Mouse (Mus musculus) limb, embryonic 12.5 days (tissue): ENCODE measurements around the gene Tssk6. TPM values are rescaled to one million over a fixed set of nuclear protein-coding genes. Genes with fewer than 3 reads are reported as not detected.

Experiments used
- ATAC-seq: fragments of 200-750 bp; cut with Nextera tagmentation; 2 replicates; pipeline ENCODE4 v1.8.0; 2017; ENCODE audit warnings: low read depth, moderate TSS enrichment; ENCODE audit not compliant: insufficient number of reproducible peaks, insufficient read depth, low FRiP score, low TSS enrichment
- H3K27ac ChIP-seq: fragments of 300-500 bp; sonication (generic); 2 replicates; pipeline ENCODE4 v1.5.1; 2016; ENCODE audit warnings: mild to moderate bottlenecking, moderate library complexity
- H3K27me3 ChIP-seq: fragments of 300-500 bp; sonication (generic); 2 replicates; pipeline ENCODE4 v1.6.1; 2016; ENCODE audit warnings: mild to moderate bottlenecking, moderate library complexity
- H3K36me3 ChIP-seq: fragments of 300-500 bp; sonication (generic); 2 replicates; pipeline ENCODE4 v1.6.1; 2016; ENCODE audit warnings: mild to moderate bottlenecking, moderate library complexity
- H3K4me1 ChIP-seq: fragments of 300-500 bp; sonication (generic); replicated peaks from 2 replicates; pipeline ENCODE4 v1.6.1; 2016
- H3K4me2 ChIP-seq: fragments of 300-500 bp; sonication (generic); 2 replicates; pipeline ENCODE4 v1.6.1; 2016; ENCODE audit warnings: mild to moderate bottlenecking, moderate library complexity
- H3K4me3 ChIP-seq: fragments of 300-500 bp; sonication (generic); replicated peaks from 2 replicates; pipeline ENCODE4 v1.5.1; 2016; ENCODE audit warnings: mild to moderate bottlenecking
- H3K9ac ChIP-seq: fragments of 300-500 bp; sonication (generic); replicated peaks from 2 replicates; pipeline ENCODE4 v1.6.1; 2016; ENCODE audit warnings: mild to moderate bottlenecking, moderate library complexity
- H3K9me3 ChIP-seq: fragments of 300-500 bp; sonication (generic); 2 replicates; pipeline ENCODE4 v1.6.1; 2016; ENCODE audit warnings: mild to moderate bottlenecking, moderate library complexity
- WGBS: fragments of 180-500 bp; shearing (Covaris S2); methylation state at CpG from one replicate; pipeline ENCODE4 v1.1.7; 2016; 5-methylcytosine and 5-hydroxymethylcytosine counted together
- polyA plus RNA-seq: library from polyadenylated mRNA; unstranded; fragments of >200 nt; fragmentation: Nextera tagmentation; extraction: Ambion mirVana; gene quantifications from 2 replicates; pipeline ENCODE4 v1.2.1, GENCODE M21; 2016

Gene Tssk6
- polyA plus RNA-seq = 6.2 and 7.3 TPM in 2 replicates

- H3K4me2 ChIP-seq = peak within 1 kb of the TSS; percentile 96
- H3K9me3 ChIP-seq = no peaks in the 10 kb centered on the region
- ATAC-seq = peak; percentile 9; the same call in 1 of the 2 replicates
- peak within 1 kb of the TSS; percentile 68 for H3K4me3 ChIP-seq
- 5% methylated on average over 89 of the region's 89 CpGs for WGBS
- peaks cover 33% of the 10 kb centered on the region for H3K4me1 ChIP-seq
- H3K9ac ChIP-seq = peak within 1 kb of the TSS; percentile 78
- H3K27me3 ChIP-seq = no peaks in the 10 kb centered on the region
- H3K27ac ChIP-seq = peak within 1 kb of the TSS; percentile 94
- peaks cover 31% of the 10 kb centered on the region for H3K36me3 ChIP-seq
These were observed at the start of gene Tssk6, which contains the start of the genes Ndufa13 and Yjefn3 for GRCm38 (mm10) chr8:69902163-69903062. Gene Tssk6, plus strand, starts transcription at chr8:69902184. Gene Ndufa13, minus strand, starts transcription at chr8:69902558. Gene Yjefn3, minus strand, starts transcription at chr8:69902712.

- no peak overlapping the region for H3K4me2 ChIP-seq
- no peak overlapping the region for H3K27ac ChIP-seq
- no peak overlapping the region for H3K4me3 ChIP-seq
- peaks cover 4% of the 10 kb centered on the region; the same call in 1 of the 2 replicates for H3K9me3 ChIP-seq
- ATAC-seq = no peak
- 92% methylated on average over 10 of the region's 10 CpGs for WGBS
- no peaks in the 10 kb centered on the region for H3K36me3 ChIP-seq
- H3K27me3 ChIP-seq = no peaks in the 10 kb centered on the region
- no peaks in the 10 kb centered on the region for H3K4me1 ChIP-seq
- H3K9ac ChIP-seq = no peak overlapping the region
These were observed 48.1 kb upstream of the Tssk6 start for GRCm38 (mm10) chr8:69853869-69854268.

- no peaks in the 10 kb centered on the region for H3K4me1 ChIP-seq
- ATAC-seq = no peak
- H3K4me3 ChIP-seq = no peak overlapping the region
- H3K27me3 ChIP-seq = no peaks in the 10 kb centered on the region
- WGBS = 63% methylated on average over 4 of the region's 4 CpGs
- no peak overlapping the region for H3K27ac ChIP-seq
- no peaks in the 10 kb centered on the region for H3K9me3 ChIP-seq
- H3K36me3 ChIP-seq = 0 out of 2 replicates have a peak, but pooled peaks cover 8% of the 10 kb centered on the region
- no peak overlapping the region for H3K4me2 ChIP-seq
- H3K9ac ChIP-seq = 0 out of 2 replicates have a peak overlapping the region, but pooled peaks have one; percentile 18
These were observed 41.2 kb upstream of the Tssk6 start for GRCm38 (mm10) chr8:69860807-69861206.

- Histone ChIP-seq H3K4me1 (no peaks in the 10 kb centered on the region), H3K4me2 (no peak overlapping the region), H3K27me3 (no peaks in the 10 kb centered on the region), H3K36me3 (0 out of 2 replicates have a peak, but pooled peaks cover 8% of the 10 kb centered on the region), H3K27ac (no peak overlapping the region), H3K4me3 (no peak overlapping the region), H3K9ac (0 out of 2 replicates have a peak overlapping the region, but pooled peaks have one; percentile 18), H3K9me3 (no peaks in the 10 kb centered on the region)
- no peak for ATAC-seq
- WGBS = 67% methylated on average over 2 of the region's 2 CpGs
These were observed 40.7 kb upstream of the Tssk6 start for GRCm38 (mm10) chr8:69861251-69861650.

GRCm38 (mm10) chr8:69863387-69864020 is 38.5 kb upstream of the Tssk6 start:
- H3K9ac ChIP-seq = no peak overlapping the region
- no peaks in the 10 kb centered on the region for H3K9me3 ChIP-seq
- 0 out of 2 replicates have a peak, but pooled peaks cover 8% of the 10 kb centered on the region for H3K36me3 ChIP-seq
- no peaks in the 10 kb centered on the region for H3K27me3 ChIP-seq
- H3K4me2 ChIP-seq = no peak overlapping the region
- ATAC-seq = no peak
- H3K4me1 ChIP-seq = no peaks in the 10 kb centered on the region
- H3K4me3 ChIP-seq = no peak overlapping the region
- no peak overlapping the region for H3K27ac ChIP-seq
- WGBS = 87% methylated on average over 5 of the region's 5 CpGs

GRCm38 (mm10) chr8:69864180-69864579 is 37.8 kb upstream of the Tssk6 start:
- Histone ChIP-seq H3K27me3 (no peaks in the 10 kb centered on the region), H3K4me1 (no peaks in the 10 kb centered on the region), H3K36me3 (0 out of 2 replicates have a peak, but pooled peaks cover 8% of the 10 kb centered on the region), H3K4me2 (no peak overlapping the region), H3K9me3 (no peaks in the 10 kb centered on the region), H3K4me3 (no peak overlapping the region), H3K27ac (no peak overlapping the region), H3K9ac (no peak overlapping the region)
- WGBS = 73% methylated on average over 5 of the region's 5 CpGs
- ATAC-seq = no peak

- Histone ChIP-seq H3K9me3 (no peaks in the 10 kb centered on the region), H3K4me3 (no peak overlapping the region), H3K27me3 (no peaks in the 10 kb centered on the region; the same call in 1 of the 2 replicates), H3K4me1 (no peaks in the 10 kb centered on the region), H3K36me3 (0 out of 2 replicates have a peak, but pooled peaks cover 5% of the 10 kb centered on the region), H3K9ac (no peak overlapping the region), H3K27ac (no peak overlapping the region), H3K4me2 (no peak overlapping the region)
- WGBS = 72% methylated on average over 5 of the region's 5 CpGs
- ATAC-seq = no peak
These were observed 34.2 kb upstream of the Tssk6 start for GRCm38 (mm10) chr8:69867696-69868326.

GRCm38 (mm10) chr8:69870003-69870765 is 31.8 kb upstream of the Tssk6 start:
- WGBS = 84% methylated on average over 11 of the region's 11 CpGs
- no peak overlapping the region for H3K4me3 ChIP-seq
- H3K4me2 ChIP-seq = no peak overlapping the region
- H3K9me3 ChIP-seq = no peaks in the 10 kb centered on the region
- ATAC-seq = no peak
- H3K9ac ChIP-seq = no peak overlapping the region
- no peaks in the 10 kb centered on the region for H3K4me1 ChIP-seq
- H3K27me3 ChIP-seq = no peaks in the 10 kb centered on the region; the same call in none of the 2 replicates
- H3K27ac ChIP-seq = no peak overlapping the region
- no peaks in the 10 kb centered on the region for H3K36me3 ChIP-seq

GRCm38 (mm10) chr8:69870907-69871306 is 31.1 kb upstream of the Tssk6 start:
- no peak overlapping the region for H3K4me2 ChIP-seq
- no peaks in the 10 kb centered on the region for H3K4me1 ChIP-seq
- 82% methylated on average over 6 of the region's 6 CpGs for WGBS

GRCm38 (mm10) chr8:69874155-69874554 is 27.8 kb upstream of the Tssk6 start:
- Histone ChIP-seq H3K4me2 (no peak overlapping the region), H3K27ac (no peak overlapping the region), H3K4me3 (no peak overlapping the region), H3K27me3 (peaks cover 34% of the 10 kb centered on the region), H3K36me3 (no peaks in the 10 kb centered on the region), H3K4me1 (no peaks in the 10 kb centered on the region), H3K9ac (no peak overlapping the region), H3K9me3 (no peaks in the 10 kb centered on the region)
- WGBS = 12% methylated on average over 9 of the region's 9 CpGs
- ATAC-seq = no peak

More at GRCm38 (mm10) chr8:69870907-69871306, 31.1 kb upstream of the Tssk6 start:
- Histone ChIP-seq H3K9ac (no peak overlapping the region), H3K27me3 (peaks cover 1% of the 10 kb centered on the region), H3K4me3 (no peak overlapping the region), H3K27ac (no peak overlapping the region), H3K36me3 (no peaks in the 10 kb centered on the region), H3K9me3 (no peaks in the 10 kb centered on the region)
- ATAC-seq = 0 out of 2 replicates have a peak, but pooled peaks have one; percentile 22
